Mouse (Mus musculus): ENCODE measurements around the gene Dtymk. TPM values are rescaled to one million over a fixed set of nuclear protein-coding genes. Genes with fewer than 3 reads are reported as not detected.
"Not testable (repeated sequence)": the region's sequence is repeated elsewhere in the genome, so short reads cannot be mapped to it uniquely, and the experiment has no call there.

Dtymk gene
- 146 and 148 TPM in 2 replicates for polyA plus RNA-seq (2015; fragmentation: Nextera tagmentation; extraction: Ambion mirVana)

DNA sequence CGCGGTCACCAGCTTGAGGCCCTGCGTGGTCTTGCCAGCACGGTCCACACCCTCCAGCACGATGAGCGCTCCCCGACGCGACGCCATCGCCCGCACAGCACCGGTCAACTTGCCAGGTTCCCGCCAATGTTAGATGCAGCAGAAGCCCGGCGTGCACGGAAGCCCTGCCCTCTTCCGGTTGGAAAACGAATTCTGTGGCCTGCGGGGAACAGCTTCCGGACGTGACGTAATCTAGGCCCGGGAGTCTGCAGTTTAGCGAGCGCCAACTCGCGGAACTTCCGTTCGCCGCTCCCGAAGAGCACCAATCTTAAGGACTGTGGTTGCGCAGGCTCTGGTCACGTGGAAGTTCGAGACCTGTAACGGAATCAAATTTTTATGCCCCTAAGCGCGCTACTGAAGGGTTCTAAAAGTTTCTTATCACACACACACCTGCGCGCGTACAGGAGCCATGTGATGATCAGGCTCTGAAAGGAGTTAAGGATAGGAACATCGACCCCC, at the start of gene Dtymk:
Gene Dtymk, minus strand, starts transcription at position 194 of the 498 bp plus-strand sequence.
- H3K36me3 ChIP-seq = peaks cover 21% of the 10 kb centered on the region
- H3K9me3 ChIP-seq = no peaks in the 10 kb centered on the region
- H3K4me1 ChIP-seq (replicated peaks) = peaks cover 37% of the 10 kb centered on the region
- peak; percentile 69 for ATAC-seq (ENCODE audit: low FRiP score, low read depth)
- no peaks in the 10 kb centered on the region for H3K27me3 ChIP-seq
- WGBS = under 1% methylated on average over 42 of the region's 42 CpGs
- peak within 1 kb of the TSS; percentile 94 for H3K4me2 ChIP-seq
- H3K27ac ChIP-seq (replicated peaks) = peak within 1 kb of the TSS; percentile 83
- peak within 1 kb of the TSS; percentile 72 for H3K9ac ChIP-seq
- H3K4me3 ChIP-seq = peak within 1 kb of the TSS; percentile 89

DNA sequence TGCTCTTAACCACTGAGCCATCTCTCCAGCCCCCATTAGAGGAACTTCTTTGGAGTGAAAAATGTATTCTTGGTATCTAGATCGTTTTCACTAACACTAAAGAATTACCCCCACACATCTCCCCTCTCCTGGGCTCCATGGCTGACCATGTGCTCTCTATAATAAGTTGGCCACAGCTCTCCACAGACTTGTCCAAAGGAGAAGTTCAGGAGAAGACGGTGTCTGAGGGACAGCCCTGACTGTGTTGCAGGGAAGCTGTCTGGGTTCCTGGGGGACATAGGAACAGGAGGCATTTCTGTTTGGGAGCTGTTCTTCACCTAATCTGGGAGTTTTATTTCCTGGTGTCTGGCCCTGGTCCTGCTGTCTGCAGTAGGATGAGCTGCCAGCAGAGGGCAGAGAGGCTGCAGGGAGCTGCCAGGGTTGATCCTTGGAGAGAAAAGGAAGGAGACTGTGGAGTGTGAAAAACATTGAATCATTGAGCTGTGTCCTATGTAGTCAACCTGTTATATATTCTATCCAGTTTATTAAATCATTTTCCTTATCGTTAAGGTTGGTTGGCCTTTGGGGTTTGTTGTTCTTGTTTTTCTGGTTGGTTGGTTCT, 44.1 kb upstream of the Dtymk start:
- not testable (repeated sequence) for ATAC-seq (ENCODE audit: low FRiP score, low read depth)

DNA sequence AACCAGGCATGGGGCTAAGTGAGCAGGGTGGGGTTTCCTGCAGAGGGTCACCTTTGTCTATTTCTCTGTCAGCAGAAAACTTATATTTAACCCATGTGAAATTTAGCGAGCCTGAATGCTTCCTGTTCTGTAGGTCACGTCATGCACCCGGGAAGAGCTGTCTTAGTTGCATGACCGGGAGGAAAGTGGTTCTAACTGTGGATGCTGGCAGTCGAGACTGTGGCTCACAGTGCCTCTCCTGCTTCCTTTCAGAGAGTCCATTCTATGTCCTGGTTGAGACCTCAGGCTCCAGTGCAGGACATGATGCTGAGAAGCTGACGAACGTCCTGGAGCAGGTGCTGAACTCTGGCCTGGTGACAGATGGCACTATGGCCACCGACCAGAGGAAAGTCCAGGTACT, 36.8 kb upstream of the Dtymk start:
- not testable (repeated sequence) for H3K36me3 ChIP-seq; H3K9ac ChIP-seq; H3K4me2 ChIP-seq; H3K9me3 ChIP-seq; ATAC-seq (ENCODE audit: low FRiP score, low read depth); H3K27ac ChIP-seq (replicated peaks); H3K4me3 ChIP-seq; H3K4me1 ChIP-seq (replicated peaks); H3K27me3 ChIP-seq
- 93% methylated on average over 8 of the region's 8 CpGs for WGBS

More for the DNA sequence above, 44.1 kb upstream of the Dtymk start:
- not testable (repeated sequence) for H3K4me3 ChIP-seq; H3K36me3 ChIP-seq; H3K27ac ChIP-seq (replicated peaks); H3K4me2 ChIP-seq; H3K9ac ChIP-seq; H3K4me1 ChIP-seq (replicated peaks); H3K27me3 ChIP-seq; H3K9me3 ChIP-seq
- 79% methylated on average over 2 of the region's 3 CpGs for WGBS

DNA sequence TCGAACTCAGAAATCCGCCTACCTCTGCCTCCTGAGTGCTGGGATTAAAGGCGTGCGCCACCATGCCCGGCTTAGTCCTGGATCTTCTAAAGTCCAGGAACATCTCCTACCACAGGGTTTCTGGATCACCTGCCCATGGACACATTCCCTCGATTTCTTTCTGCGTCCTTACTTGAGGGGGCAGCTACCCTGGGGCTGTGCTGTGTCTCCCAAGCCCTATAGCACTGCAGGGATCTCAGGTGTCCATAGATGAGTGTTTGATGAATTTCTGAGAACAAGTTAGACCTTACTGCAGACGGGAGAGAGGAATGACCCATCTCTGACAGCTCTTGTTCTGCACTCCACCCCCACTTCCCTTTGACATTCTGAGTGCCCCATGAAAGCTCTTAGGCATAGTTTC, 35.6 kb upstream of the Dtymk start:
- Histone ChIP-seq H3K4me1 (replicated peaks) (no peaks in the 10 kb centered on the region), H3K27ac (replicated peaks) (no peak overlapping the region), H3K9ac (no peak overlapping the region), H3K9me3 (no peaks in the 10 kb centered on the region), H3K36me3 (peaks cover 4% of the 10 kb centered on the region; the same call in 1 of the 2 replicates), H3K4me3 (no peak overlapping the region), H3K27me3 (no peaks in the 10 kb centered on the region), H3K4me2 (no peak overlapping the region)
- ATAC-seq (ENCODE audit: low FRiP score, low read depth) = no peak
- WGBS = 95% methylated on average over 8 of the region's 8 CpGs

DNA sequence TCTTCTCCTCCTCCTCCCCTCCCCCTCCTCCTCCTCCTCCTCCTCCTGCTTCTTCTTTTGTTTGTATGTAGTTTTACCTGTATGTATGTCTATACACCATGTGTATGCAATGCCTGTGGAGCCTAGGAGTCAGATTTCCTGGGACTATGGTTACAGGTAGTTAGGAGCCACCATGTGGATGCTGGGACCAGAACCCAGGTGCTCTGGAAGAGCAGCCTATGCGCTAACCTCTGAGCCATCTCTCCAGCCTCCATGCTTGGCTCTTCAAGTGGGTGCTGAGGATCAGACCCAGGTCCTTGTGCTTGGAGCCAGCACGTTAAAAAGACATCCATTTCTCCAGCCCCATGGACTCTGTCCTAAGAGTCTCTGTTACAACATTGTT, 34.8 kb upstream of the Dtymk start:
- 88% methylated on average over 2 of the region's 2 CpGs for WGBS
- no peak overlapping the region for H3K9ac ChIP-seq
- H3K27me3 ChIP-seq = no peaks in the 10 kb centered on the region
- H3K36me3 ChIP-seq = peaks cover 4% of the 10 kb centered on the region; the same call in 1 of the 2 replicates
- H3K4me1 ChIP-seq (replicated peaks) = no peaks in the 10 kb centered on the region
- no peak overlapping the region for H3K27ac ChIP-seq (replicated peaks)
- ATAC-seq (ENCODE audit: low FRiP score, low read depth) = no peak
- H3K4me2 ChIP-seq = no peak overlapping the region
- H3K4me3 ChIP-seq = no peak overlapping the region
- no peaks in the 10 kb centered on the region for H3K9me3 ChIP-seq

DNA sequence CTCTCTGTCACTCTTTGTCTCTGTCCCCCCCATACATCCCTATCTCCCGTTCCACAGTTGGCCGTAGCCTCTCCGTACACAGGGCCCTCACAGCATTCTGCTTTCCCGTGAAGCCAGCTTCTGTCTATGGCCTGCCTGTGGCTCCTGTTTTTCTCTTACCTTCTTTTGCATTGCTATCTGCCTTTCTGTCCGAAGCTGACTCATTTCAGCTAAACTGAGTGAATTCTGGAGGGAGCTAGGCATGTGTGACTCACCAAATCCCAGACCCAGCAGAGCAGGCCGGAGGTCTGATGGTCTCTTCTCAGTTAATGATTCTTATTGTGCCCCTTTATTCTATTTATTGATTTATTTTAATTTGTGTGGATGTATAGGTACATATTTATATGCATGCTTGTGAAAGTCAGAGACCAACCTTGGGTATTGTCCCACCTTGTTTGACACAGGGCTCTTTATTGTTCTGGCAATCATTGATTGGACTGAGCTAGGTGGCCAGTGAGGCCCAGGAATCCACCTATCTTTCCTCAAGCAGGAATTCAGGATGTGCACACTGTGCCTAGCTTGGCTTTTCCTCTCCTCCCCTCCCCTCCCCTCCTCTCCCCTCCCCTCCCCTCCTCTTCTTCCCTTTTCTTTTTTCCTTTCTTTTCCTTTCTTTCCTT, 34.3 kb upstream of the Dtymk start:
- Histone ChIP-seq H3K4me1 (replicated peaks) (no peaks in the 10 kb centered on the region), H3K9me3 (no peaks in the 10 kb centered on the region), H3K27ac (replicated peaks) (no peak overlapping the region), H3K36me3 (peaks cover 4% of the 10 kb centered on the region; the same call in 1 of the 2 replicates), H3K4me2 (no peak overlapping the region), H3K4me3 (no peak overlapping the region), H3K9ac (no peak overlapping the region), H3K27me3 (no peaks in the 10 kb centered on the region)
- WGBS = 96% methylated on average over 6 of the region's 6 CpGs
- ATAC-seq (ENCODE audit: low FRiP score, low read depth) = no peak

DNA sequence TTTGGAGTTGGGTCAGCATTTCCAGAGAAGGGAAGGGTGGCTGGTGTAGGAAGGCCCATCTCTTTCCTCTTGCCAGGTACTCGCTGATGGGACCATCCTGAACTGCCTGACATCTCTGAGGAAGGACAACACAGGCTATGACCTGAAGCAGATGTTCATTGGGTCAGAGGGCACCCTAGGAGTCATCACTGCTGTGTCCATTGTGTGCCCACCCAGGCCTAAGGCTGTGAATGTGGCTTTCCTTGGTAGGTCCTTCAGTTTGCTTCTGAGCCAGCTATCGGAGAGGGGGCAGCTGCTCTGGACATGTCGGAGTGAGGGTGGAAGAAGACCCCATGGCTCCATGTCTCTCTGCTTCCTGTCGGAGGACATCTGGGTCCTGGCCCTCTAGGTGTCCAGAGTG, 33.5 kb upstream of the Dtymk start:
- Histone ChIP-seq H3K27ac (replicated peaks) (no peak overlapping the region), H3K4me3 (no peak overlapping the region), H3K9me3 (no peaks in the 10 kb centered on the region), H3K4me2 (no peak overlapping the region), H3K36me3 (peaks cover 4% of the 10 kb centered on the region; the same call in 1 of the 2 replicates), H3K9ac (no peak overlapping the region), H3K4me1 (replicated peaks) (no peaks in the 10 kb centered on the region), H3K27me3 (no peaks in the 10 kb centered on the region)
- 97% methylated on average over 4 of the region's 4 CpGs for WGBS
- no peak for ATAC-seq (ENCODE audit: low FRiP score, low read depth)

DNA sequence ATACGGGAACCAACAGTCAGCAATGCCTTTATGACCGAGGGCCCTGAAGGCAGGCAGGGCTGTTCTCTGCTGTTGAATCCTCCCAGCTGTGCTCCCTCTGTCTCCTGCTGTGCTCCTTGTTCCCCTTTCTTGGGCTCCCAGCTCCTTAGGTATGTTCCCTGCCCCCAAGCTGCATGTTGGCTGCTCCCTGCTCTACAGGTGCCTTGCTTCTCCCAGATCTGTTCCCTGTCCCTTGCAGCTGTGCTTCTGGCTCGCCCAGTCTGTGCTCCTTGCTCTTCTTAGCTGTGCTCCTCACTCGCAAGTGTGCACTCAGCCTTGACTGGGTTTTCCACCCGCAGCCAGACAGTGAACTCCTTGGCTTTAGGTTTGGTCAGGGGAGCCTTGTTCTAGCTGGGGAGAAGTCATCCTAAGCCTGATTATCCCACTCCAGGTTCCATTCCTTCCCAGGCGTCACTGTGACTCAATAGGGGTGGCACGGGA, 33.0 kb upstream of the Dtymk start:
- Histone ChIP-seq H3K9me3 (no peaks in the 10 kb centered on the region), H3K4me2 (no peak overlapping the region), H3K4me1 (replicated peaks) (no peaks in the 10 kb centered on the region), H3K9ac (no peak overlapping the region), H3K27ac (replicated peaks) (no peak overlapping the region), H3K27me3 (no peaks in the 10 kb centered on the region), H3K36me3 (peaks cover 4% of the 10 kb centered on the region; the same call in 1 of the 2 replicates), H3K4me3 (no peak overlapping the region)
- WGBS = 93% methylated on average over 7 of the region's 7 CpGs
- no peak for ATAC-seq (ENCODE audit: low FRiP score, low read depth)

DNA sequence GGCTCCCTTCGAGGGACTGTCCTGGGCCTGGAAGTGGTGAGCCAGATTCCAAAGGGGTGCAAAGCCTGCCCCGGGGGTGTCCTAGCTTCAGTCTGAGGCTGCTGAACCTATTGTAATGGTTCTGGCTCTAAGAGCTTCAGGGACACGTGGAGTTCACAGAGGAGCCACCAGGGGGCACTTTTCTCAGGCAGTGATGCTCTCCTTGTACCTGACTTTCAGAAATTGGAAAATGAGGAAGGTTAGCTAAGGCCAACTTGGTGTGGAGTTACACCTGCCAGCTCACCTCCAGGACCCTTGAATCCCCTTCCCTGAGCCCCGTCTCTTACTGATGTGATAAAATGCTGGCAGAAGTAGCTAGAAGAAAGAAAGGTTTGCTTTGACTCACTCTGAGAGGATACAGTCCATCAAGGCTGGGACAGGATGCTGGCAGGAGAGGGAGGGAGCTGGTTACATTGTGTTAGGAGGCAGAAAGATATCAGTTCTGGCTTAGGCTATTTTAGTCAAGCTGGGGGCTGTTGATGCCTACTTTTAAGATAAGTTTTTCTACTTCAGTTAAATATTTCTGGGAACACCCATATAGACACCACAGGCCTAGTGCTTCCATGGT, 31.1 kb upstream of the Dtymk start:
- not testable (repeated sequence) for H3K4me3 ChIP-seq; H3K36me3 ChIP-seq; H3K27me3 ChIP-seq; ATAC-seq (ENCODE audit: low FRiP score, low read depth); H3K27ac ChIP-seq (replicated peaks); H3K9ac ChIP-seq; H3K4me2 ChIP-seq; H3K4me1 ChIP-seq (replicated peaks); H3K9me3 ChIP-seq
- WGBS = 70% methylated on average over 2 of the region's 4 CpGs

DNA sequence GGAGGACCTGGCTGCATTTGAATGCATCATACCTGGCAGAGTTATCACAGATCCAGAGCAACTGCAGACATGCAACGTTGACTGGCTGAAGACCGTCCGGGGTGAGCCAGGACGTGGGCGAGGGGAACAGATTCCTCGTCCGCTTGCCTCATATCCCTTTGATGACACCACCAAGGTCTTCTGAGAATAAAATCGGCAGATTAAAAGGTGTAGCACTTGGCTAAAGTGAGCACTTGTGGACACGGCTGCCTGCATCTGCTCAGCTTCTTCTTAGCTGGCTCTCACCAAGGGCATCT, 24.8 kb upstream of the Dtymk start:
- Histone ChIP-seq H3K4me1 (replicated peaks) (peaks cover 16% of the 10 kb centered on the region), H3K4me2 (peak overlapping the region; percentile 64), H3K4me3 (peak overlapping the region; percentile 51), H3K27ac (replicated peaks) (0 out of 2 replicates have a peak overlapping the region, but pooled peaks have one; percentile 26), H3K9me3 (no peaks in the 10 kb centered on the region), H3K36me3 (0 out of 2 replicates have a peak, but pooled peaks cover under 1% of the 10 kb centered on the region), H3K27me3 (no peaks in the 10 kb centered on the region), H3K9ac (peak overlapping the region; percentile 51; the same call in 1 of the 2 replicates)
- ATAC-seq (ENCODE audit: low FRiP score, low read depth) = no peak
- 96% methylated on average over 9 of the region's 9 CpGs for WGBS

DNA sequence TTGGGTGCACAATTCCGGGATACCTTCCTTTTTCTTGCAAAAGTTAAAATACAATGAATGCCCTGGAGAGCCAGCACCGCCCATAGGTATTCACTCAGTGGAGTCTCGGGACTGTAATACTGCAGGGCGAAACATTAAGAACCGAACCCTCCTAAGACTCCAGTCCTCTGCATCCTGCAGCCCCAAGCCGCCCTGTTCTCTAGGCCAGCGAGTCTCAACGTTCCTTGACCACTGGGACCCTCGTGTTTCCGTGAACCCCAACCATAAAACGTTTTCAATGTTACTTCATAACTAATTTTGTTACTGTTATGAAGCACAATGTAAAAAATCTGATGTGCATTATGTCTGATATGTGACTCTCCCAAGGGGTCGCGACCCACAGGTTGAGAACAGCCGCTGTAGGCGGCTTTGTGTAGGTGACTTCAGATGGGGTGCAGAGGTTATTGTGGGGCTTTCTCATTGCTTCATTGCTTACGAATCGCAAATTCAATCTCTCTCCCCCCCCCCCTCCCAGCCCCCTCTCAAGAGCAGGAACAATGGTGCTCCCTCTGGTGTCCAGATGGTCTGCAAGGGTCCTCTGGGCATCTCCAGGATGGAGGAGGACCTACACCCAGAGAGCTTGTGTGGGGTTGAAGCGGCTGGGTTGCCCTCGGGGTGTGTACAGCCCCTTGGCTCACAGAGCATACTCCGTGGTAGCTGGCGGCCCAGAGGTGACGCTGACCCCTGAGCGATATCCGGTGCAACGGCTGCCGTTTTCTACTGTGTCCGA, 24.2 kb upstream of the Dtymk start:
- Histone ChIP-seq H3K4me2 (peak overlapping the region; percentile 64), H3K36me3 (0 out of 2 replicates have a peak, but pooled peaks cover 5% of the 10 kb centered on the region), H3K27ac (replicated peaks) (peak overlapping the region; percentile 94), H3K4me3 (peak overlapping the region; percentile 51), H3K27me3 (no peaks in the 10 kb centered on the region), H3K4me1 (replicated peaks) (peaks cover 16% of the 10 kb centered on the region), H3K9ac (peak overlapping the region; percentile 51), H3K9me3 (no peaks in the 10 kb centered on the region)
- 0 out of 2 replicates have a peak, but pooled peaks have one; percentile 36 for ATAC-seq (ENCODE audit: low FRiP score, low read depth)
- WGBS = 40% methylated on average over 27 of the region's 27 CpGs

All from hindbrain, embryonic 15.5 days (tissue).